Mouse (Mus musculus): ENCODE data around the gene Myrfl. TPM values are rescaled to one million over a fixed set of nuclear protein-coding genes. Genes with fewer than 3 reads are reported as not detected.

The Myrfl gene
- total RNA-seq, 2 experiments from 2014 or later: 0.14 to 0.20 TPM

- DNase-seq: no peak
- intact Hi-C loops (cut with DNase I): no loop called here
These were observed 17.9 kb upstream of the Myrfl start for GRCm38 (mm10) chr10:116914586-116914985.

- intact Hi-C loops (cut with DNase I): no loop called here
- no peak for DNase-seq
These were observed 17.0 kb upstream of the Myrfl start for GRCm38 (mm10) chr10:116913647-116914273.

GRCm38 (mm10) chr10:116912850-116913249 is 16.1 kb upstream of the Myrfl start:
- DNase-seq: no peak
- intact Hi-C loops (cut with DNase I): no loop called here

- intact Hi-C loops (cut with DNase I): no loop called here
- no peak for DNase-seq
These were observed 12.4 kb upstream of the Myrfl start for GRCm38 (mm10) chr10:116908901-116909642.

- DNase-seq: no peak
- intact Hi-C loops (cut with DNase I): no loop called here
These were observed 10.1 kb upstream of the Myrfl start for GRCm38 (mm10) chr10:116906794-116907193.

- DNase-seq: no peak
- intact Hi-C loops (cut with DNase I): no loop called here
These were observed 7.8 kb upstream of the Myrfl start for GRCm38 (mm10) chr10:116904503-116904908.

GRCm38 (mm10) chr10:116895108-116895833 is 1.4 kb downstream of the Myrfl start:
- DNase-seq: no peak
- intact Hi-C loops (cut with DNase I): loop anchor here (10.0 kb wide), 2 partner anchors 570 to 690 kb away; no protein-coding TSS in a partner anchor

GRCm38 (mm10) chr10:116894540-116894939 is 2.2 kb downstream of the Myrfl start:
- intact Hi-C loops (cut with DNase I): loop anchor here (10.0 kb wide), 2 partner anchors 570 to 690 kb away; no protein-coding TSS in a partner anchor

GRCm38 (mm10) chr10:116893753-116894152 is 3.0 kb downstream of the Myrfl start:
- intact Hi-C loops (cut with DNase I): loop anchor here (10.0 kb wide), 2 partner anchors 569 to 689 kb away; no protein-coding TSS in a partner anchor
- peak; percentile 49 for DNase-seq

More at GRCm38 (mm10) chr10:116894540-116894939, 2.2 kb downstream of the Myrfl start:
- no peak for DNase-seq

GRCm38 (mm10) chr10:116890587-116890986 is 6.1 kb downstream of the Myrfl start:
- intact Hi-C loops (cut with DNase I): loop anchor here (10.0 kb wide), 2 partner anchors 566 to 686 kb away; no protein-coding TSS in a partner anchor
- DNase-seq: peak; percentile 36

- no peak for DNase-seq
- intact Hi-C loops (cut with DNase I): no loop called here
These were observed 12.2 kb downstream of the Myrfl start for GRCm38 (mm10) chr10:116884552-116884951.

- no peak for DNase-seq
- intact Hi-C loops (cut with DNase I): no loop called here
These were observed 13.2 kb downstream of the Myrfl start for GRCm38 (mm10) chr10:116883531-116883930.

GRCm38 (mm10) chr10:116877436-116877835 is 19.3 kb downstream of the Myrfl start:
- intact Hi-C loops (cut with DNase I): no loop called here
- DNase-seq: no peak

- intact Hi-C loops (cut with DNase I): no loop called here
- no peak for DNase-seq
These were observed 22.2 kb downstream of the Myrfl start for GRCm38 (mm10) chr10:116874490-116874889.

GRCm38 (mm10) chr10:116872016-116872410 is 24.7 kb downstream of the Myrfl start:
- peak; percentile 29 for DNase-seq
- intact Hi-C loops (cut with DNase I): no loop called here

GRCm38 (mm10) chr10:116871329-116872015 is 25.2 kb downstream of the Myrfl start:
- peak; percentile 80 for DNase-seq
- intact Hi-C loops (cut with DNase I): no loop called here

- no peak for DNase-seq
- intact Hi-C loops (cut with DNase I): no loop called here
These were observed 25.9 kb downstream of the Myrfl start for GRCm38 (mm10) chr10:116870819-116871218.

- intact Hi-C loops (cut with DNase I): no loop called here
- no peak for DNase-seq
These were observed 43.4 kb downstream of the Myrfl start for GRCm38 (mm10) chr10:116853159-116853845.

- intact Hi-C loops (cut with DNase I): no loop called here
These were observed 47.8 kb downstream of the Myrfl start for GRCm38 (mm10) chr10:116848749-116849473.

More at GRCm38 (mm10) chr10:116848749-116849473, 47.8 kb downstream of the Myrfl start:
- peak; percentile 92 for DNase-seq

Measured in left cerebral cortex, postnatal 4 days (tissue).